Mouse (Mus musculus) left cerebral cortex, adult 6 months (tissue): Measurements from ENCODE around the gene Caln1. TPM values are rescaled to one million over a fixed set of nuclear protein-coding genes. Genes with fewer than 3 reads are reported as not detected.

Experiments
- long read RNA-seq, 2 experiments: library from polyadenylated mRNA; unstranded; transcript quantifications; one replicate each; pipeline ENCODE4 v2.0.0; 2019 to 2020
- polyA plus RNA-seq: library from polyadenylated mRNA; unstranded; fragments of <200 nt; fragmentation: Nextera tagmentation; gene quantifications from 2 replicates; pipeline ENCODE4 v1.2.3, GENCODE M21; 2021

Caln1 gene
- polyA plus RNA-seq, result 69.0 and 77.2 TPM in 2 replicates
- long read RNA-seq, experiment 1, full-length matches to known transcripts, result 79 of 173 reads
- long read RNA-seq, experiment 1, partial matches to known transcripts, result 13 of 173 reads
- long read RNA-seq, experiment 1, other reads (novel, unspliced or antisense), result 81 of 173 reads
- long read RNA-seq, experiment 2, full-length matches to known transcripts, result 53 of 148 reads
- long read RNA-seq, experiment 2, partial matches to known transcripts, result 44 of 148 reads
- long read RNA-seq, experiment 2, other reads (novel, unspliced or antisense), result 51 of 148 reads

DNA sequence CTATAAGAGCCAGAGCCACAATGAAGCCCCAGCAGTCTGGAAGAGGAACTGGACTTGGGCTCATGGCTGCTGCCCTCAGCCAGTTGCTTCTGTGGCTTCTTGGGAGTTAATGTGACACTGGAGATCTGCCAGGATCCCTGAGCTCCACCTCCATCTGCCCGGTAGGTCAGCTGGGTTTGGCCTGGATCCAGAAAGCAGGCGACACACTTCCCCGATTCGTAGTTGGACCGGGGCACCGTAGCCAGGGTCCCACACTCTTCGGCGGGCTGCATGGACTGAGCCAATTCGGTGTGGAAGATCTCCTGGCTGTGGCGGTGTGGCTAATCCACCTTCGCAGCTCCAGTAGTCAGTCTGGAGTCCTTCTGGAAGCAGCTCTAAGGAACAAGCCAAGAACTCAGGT is at the start of gene Caln1:
Caln1 (plus strand) TSS at position 219 of the 400 bp plus-strand sequence.

DNA sequence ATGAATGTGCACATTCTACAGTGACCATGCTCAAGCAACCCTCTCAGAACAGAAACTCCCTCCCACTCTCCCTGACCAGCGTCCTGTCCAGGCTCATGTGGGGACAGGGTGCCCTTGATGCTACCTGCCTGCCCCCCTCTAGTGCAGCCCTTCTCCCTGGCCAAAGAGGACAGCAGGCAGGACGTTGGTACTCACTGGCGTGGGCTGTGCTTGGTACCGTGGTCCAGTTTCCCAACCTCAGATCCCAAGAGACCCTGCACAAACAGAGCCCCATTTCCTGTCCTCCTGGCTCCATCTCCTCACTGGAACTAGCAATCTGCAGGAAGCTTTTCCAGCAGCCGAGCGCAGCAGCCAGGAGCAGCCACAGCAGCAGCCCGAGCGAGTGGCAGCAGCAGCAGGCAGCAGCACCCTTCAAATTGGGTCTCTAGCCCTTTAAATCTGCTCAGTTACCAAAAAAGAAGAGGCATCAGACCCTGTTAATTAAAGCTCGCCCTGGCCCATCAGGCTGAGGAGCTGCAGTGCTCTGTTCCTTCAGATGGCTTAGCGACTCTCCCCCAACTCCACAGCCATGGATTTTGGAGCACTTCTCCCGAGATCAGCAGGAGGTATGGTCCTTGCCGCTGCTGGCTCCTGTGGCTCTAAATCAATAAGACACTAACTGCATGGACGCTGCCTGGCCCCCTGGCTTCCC is 15.1 kb downstream of the Caln1 start, which contains the start of gene A330070K13Rik:
A330070K13Rik (minus strand) TSS at position 410 of the 691 bp plus-strand sequence.

Other genes with a start within 250 kb of the Caln1 start
- 10.8 and 11.1 TPM in 2 replicates for gene Kctd7, start 224.6 kb upstream of the Caln1 start, polyA plus RNA-seq
- gene Rabgef1, start 197.7 kb upstream of the Caln1 start, polyA plus RNA-seq, result 25.0 and 33.1 TPM in 2 replicates
- gene Tmem248, start 152.4 kb upstream of the Caln1 start, polyA plus RNA-seq, result 9.6 and 25.2 TPM in 2 replicates
- gene Sbds, start 113.9 kb upstream of the Caln1 start, polyA plus RNA-seq, result 121 and 138 TPM in 2 replicates
- gene Tyw1, start 113.8 kb upstream of the Caln1 start, polyA plus RNA-seq, result 8.8 and 9.6 TPM in 2 replicates
- gene A330070K13Rik, start 15.2 kb downstream of the Caln1 start, polyA plus RNA-seq, result 1.3 and 2.2 TPM in 2 replicates